In genomic region chr4:110290056-110290455, GRCm38 (mm10) we compare ENCODE assay signal across 10 mouse cellular contexts.
DNase-seq lines count a peak whose midpoint lies in the region; ATAC-seq and TF ChIP-seq lines count a peak whose summit lies in the region.
"Had no signal": no experiment of that assay in that cellular context is flagged by ENCODE, and none has a peak within 500 bp of the region (broad histone marks: within the 10 kb centered on the region; RNA-seq: fewer than 3 reads in every experiment).

No protein-coding gene starts in this region.

- 7% methylated on average over 12 of the region's 12 CpGs for WGBS in hindbrain, embryonic 15.5 days
- WGBS in neural tube, embryonic 14.5 days: 12% methylated on average over 12 of the region's 12 CpGs
- 78% methylated on average over 12 of the region's 12 CpGs for WGBS in lung, postnatal 0 days

- H3K4me1 ChIP-seq in hindbrain, embryonic 15.5 days (replicated peaks): 0 out of 2 replicates have a peak, but pooled peaks cover 3% of the 10 kb centered on the region
- H3K4me1 ChIP-seq in neural tube, embryonic 14.5 days (ENCODE audit: control insufficient read depth, insufficient read depth, low read length): 0 out of 2 replicates have a peak, but pooled peaks cover 2% of the 10 kb centered on the region
- no peaks in the 10 kb centered on the region for H3K4me1 ChIP-seq in lung, postnatal 0 days (ENCODE audit: insufficient read depth, low read depth, low read length)
- H3K4me1 ChIP-seq: lung, embryonic 15.5 days had no signal

- no peak for TF ChIP-seq CTCF in layer of hippocampus, adult 2 months (conservative IDR thresholded peaks at IDR 0.05)
- no peak for TF ChIP-seq CTCF in lung, postnatal 0 days (IDR thresholded peaks at IDR 0.05)

- no peak for TF ChIP-seq EP300 in lung, postnatal 0 days (IDR thresholded peaks at IDR 0.05)

- ATAC-seq in hindbrain, embryonic 15.5 days (ENCODE audit: low FRiP score, low read depth): peak; percentile 70; the same call in 1 of the 2 replicates
- ATAC-seq in neural tube, embryonic 14.5 days (ENCODE audit: low read depth): peak; percentile 45; the same call in 1 of the 2 replicates
- ATAC-seq in lung, postnatal 0 days: no peak

- H3K27me3 ChIP-seq in hindbrain, embryonic 15.5 days: no peaks in the 10 kb centered on the region
- no peaks in the 10 kb centered on the region for H3K27me3 ChIP-seq in neural tube, embryonic 14.5 days (ENCODE audit: control insufficient read depth, insufficient read depth, low read length)
- H3K27me3 ChIP-seq in lung, postnatal 0 days (replicated peaks; ENCODE audit: insufficient read depth, low read length): no peaks in the 10 kb centered on the region
- H3K27me3 ChIP-seq: embryonic facial prominence, embryonic 13.5 days; lung, embryonic 15.5 days had no signal

- H3K36me3 ChIP-seq in hindbrain, embryonic 15.5 days: no peaks in the 10 kb centered on the region
- no peaks in the 10 kb centered on the region for H3K36me3 ChIP-seq in neural tube, embryonic 14.5 days (ENCODE audit: control insufficient read depth, insufficient read depth, low read length)
- no peaks in the 10 kb centered on the region for H3K36me3 ChIP-seq in lung, postnatal 0 days (ENCODE audit: insufficient read depth, low read length)
- H3K36me3 ChIP-seq: embryonic facial prominence, embryonic 13.5 days; lung, embryonic 15.5 days had no signal

- no peaks in the 10 kb centered on the region for H3K9me3 ChIP-seq in hindbrain, embryonic 15.5 days
- H3K9me3 ChIP-seq in neural tube, embryonic 14.5 days (ENCODE audit: control insufficient read depth, low read length): no peaks in the 10 kb centered on the region
- H3K9me3 ChIP-seq in lung, postnatal 0 days (ENCODE audit: low read length): no peaks in the 10 kb centered on the region
- H3K9me3 ChIP-seq: embryonic facial prominence, embryonic 13.5 days; lung, embryonic 15.5 days had no signal

- H3K27ac ChIP-seq in layer of hippocampus, adult 2 months: peak overlapping the region; percentile 53; the same call in 1 of the 2 replicates
- peak overlapping the region; percentile 84 for H3K27ac ChIP-seq in hindbrain, embryonic 15.5 days (replicated peaks)
- H3K27ac ChIP-seq in neural tube, embryonic 14.5 days (ENCODE audit: low read depth, low read length): peak overlapping the region; percentile 89
- no peak overlapping the region for H3K27ac ChIP-seq in lung, postnatal 0 days (ENCODE audit: low read length)
- H3K27ac ChIP-seq: embryonic facial prominence, embryonic 13.5 days; lung, embryonic 15.5 days had no signal

- H3K4me3 ChIP-seq in layer of hippocampus, adult 2 months: peak overlapping the region; percentile 46
- H3K4me3 ChIP-seq in hindbrain, embryonic 15.5 days: peak overlapping the region; percentile 45
- H3K4me3 ChIP-seq in neural tube, embryonic 14.5 days (ENCODE audit: low read depth, low read length): peak overlapping the region; percentile 60
- no peak overlapping the region for H3K4me3 ChIP-seq in lung, postnatal 0 days (ENCODE audit: low read depth, low read length)
- H3K4me3 ChIP-seq: embryonic facial prominence, embryonic 13.5 days; lung, embryonic 15.5 days had no signal

- H3K4me2 ChIP-seq in hindbrain, embryonic 15.5 days: peak overlapping the region; percentile 55
- H3K4me2 ChIP-seq in neural tube, embryonic 14.5 days (ENCODE audit: low read depth, low read length): peak overlapping the region; percentile 51
- no peak overlapping the region for H3K4me2 ChIP-seq in lung, postnatal 0 days (replicated peaks; ENCODE audit: low read depth, low read length)
- H3K4me2 ChIP-seq: embryonic facial prominence, embryonic 13.5 days; lung, embryonic 15.5 days had no signal

- H3K9ac ChIP-seq in hindbrain, embryonic 15.5 days: peak overlapping the region; percentile 47
- peak overlapping the region; percentile 63 for H3K9ac ChIP-seq in neural tube, embryonic 14.5 days (replicated peaks; ENCODE audit: low read depth, low read length)
- no peak overlapping the region for H3K9ac ChIP-seq in lung, postnatal 0 days (replicated peaks; ENCODE audit: low read depth)
- H3K9ac ChIP-seq: embryonic facial prominence, embryonic 13.5 days; lung, embryonic 15.5 days had no signal

- DNase-seq in layer of hippocampus, adult 2 months (ENCODE audit: low spot score in 2 of 2): no peak
- DNase-seq in layer of hippocampus, adult 9-10 months (ENCODE audit: low spot score): no peak
- peak; percentile 52 for DNase-seq in embryo, embryonic 10.5 days (ENCODE audit: low spot score)
- no peak for DNase-seq in gastrocnemius, adult 8-10 months (ENCODE audit: low spot score in 2 of 2)
- DNase-seq in lung, postnatal 0 days (ENCODE audit: low spot score): no peak
- no peak for DNase-seq in lung, postnatal 25 days (ENCODE audit: low spot score)
